Mouse (Mus musculus) cerebellum, adult 11-12 months (tissue): Measurements from ENCODE around the gene Tbc1d14.

ENCODE experiments used
- DNase-seq: peaks from one replicate; pipeline ENCODE4 v3.0.0; 2022

The Tbc1d14 gene

DNA sequence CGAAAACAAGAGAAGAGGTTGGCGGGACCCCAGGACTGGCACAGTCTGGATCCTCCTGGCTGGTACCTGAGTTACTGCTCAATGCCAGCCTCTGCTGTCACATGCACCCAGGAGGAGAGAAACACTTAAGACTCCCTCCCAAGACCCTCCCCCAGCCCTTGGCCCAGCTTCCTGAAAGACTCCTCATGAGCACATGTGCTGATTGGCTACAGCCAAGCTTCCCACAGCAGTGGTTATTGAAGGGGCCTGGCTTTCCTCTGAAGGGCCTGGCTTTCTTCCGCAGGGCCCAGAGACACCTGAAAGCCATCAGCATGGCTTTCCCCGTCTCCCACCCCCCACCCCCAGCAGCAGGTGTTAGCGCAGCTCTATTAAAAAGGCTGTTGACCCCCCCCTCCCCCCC lies at the start of gene Tbc1d14:
Gene Tbc1d14 (minus strand): TSS at position 101 of the 400 bp plus-strand sequence.
- DNase-seq = no peak

GRCm38 (mm10) chr5:36625612-36626011 lies 32.5 kb upstream of the Tbc1d14 start:
- no peak for DNase-seq

GRCm38 (mm10) chr5:36623670-36624069 lies 30.6 kb upstream of the Tbc1d14 start:
- no peak for DNase-seq

DNA sequence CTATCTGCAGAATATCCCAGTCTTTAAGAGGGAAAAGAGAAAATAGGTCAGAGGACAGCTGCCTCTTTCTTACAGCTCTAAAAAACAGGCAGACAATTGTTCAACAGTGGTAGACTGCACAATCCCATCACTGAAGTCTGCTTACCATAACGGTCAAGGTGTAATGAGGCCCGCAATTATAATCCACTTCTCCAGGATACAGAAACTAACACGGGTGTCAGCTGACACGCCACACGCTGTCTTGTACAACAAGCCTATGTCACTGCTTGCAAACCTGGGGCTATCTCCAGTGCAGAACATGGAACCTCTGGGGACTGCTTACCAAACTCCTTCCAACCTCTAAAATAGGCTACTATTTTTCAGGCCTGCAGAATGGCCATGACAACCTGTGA lies 28.0 kb upstream of the Tbc1d14 start:
- no peak for DNase-seq

GRCm38 (mm10) chr5:36620409-36621057 lies 27.5 kb upstream of the Tbc1d14 start:
- DNase-seq = no peak

DNA sequence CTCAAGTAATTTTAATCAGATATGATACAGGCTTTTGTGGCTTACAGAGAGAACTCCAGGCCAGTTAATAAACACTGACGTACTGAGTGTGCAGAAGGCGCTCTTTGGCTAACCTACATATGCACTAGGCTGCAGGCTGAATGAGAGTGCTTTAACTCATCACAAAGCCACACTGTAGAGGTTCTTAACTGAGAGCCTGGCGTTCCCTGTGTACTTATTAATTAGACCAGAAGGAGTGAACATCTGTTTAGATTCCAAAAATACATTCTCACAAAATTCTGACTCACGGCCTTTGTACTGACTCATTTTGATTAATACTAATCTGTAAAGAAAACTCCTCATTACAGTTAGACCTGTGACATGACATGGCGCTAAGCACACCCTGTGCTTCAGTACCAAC lies 25.8 kb upstream of the Tbc1d14 start:
- DNase-seq = no peak

DNA sequence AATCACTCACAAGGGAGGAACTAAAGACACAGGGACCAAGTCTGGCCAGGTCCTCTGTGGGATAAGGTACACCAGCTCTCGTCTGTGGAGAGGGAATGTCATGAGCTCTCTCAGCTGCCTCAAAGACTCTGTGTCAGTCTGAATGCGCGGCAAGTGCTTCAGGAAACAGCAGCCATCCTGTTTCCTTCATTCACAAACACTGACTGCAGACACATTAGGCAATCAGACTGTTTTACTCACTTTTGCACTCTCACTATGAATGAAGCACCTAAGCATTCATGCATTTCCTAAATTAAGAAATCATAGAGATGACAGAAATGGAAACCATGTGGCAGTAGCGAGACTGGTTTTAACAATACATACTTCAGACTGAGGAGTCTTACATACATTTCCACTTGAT lies 25.3 kb upstream of the Tbc1d14 start:
- no peak for DNase-seq

- DNase-seq = no peak
These were observed 21.0 kb upstream of the Tbc1d14 start for GRCm38 (mm10) chr5:36614124-36614523.

DNA sequence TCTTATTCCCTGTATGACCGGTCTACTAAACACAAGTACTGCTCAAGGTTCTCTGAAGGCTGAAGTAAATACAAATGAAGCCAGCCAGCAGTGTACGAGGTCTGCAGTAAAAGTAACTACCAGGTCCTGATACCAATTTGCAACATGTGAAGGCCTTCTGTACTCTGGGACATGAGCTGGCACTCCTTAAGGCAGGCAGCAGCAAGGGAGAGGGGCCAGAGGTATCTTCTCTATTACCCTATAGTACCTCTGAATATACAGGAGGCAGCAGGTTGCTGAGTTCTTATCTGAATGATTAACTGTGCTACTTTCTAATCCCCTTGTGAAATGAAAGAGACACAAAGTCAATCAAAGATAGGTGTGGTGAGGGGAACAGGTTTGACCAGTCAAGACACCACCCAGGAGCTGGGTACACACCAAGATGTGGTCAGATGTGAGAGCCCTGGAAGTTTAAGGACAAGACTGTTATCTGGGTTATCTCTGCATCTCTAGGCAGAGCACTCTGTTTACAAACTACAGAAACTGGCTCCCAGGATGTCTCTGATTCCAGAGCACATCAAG lies 15.9 kb upstream of the Tbc1d14 start:
- DNase-seq = no peak

GRCm38 (mm10) chr5:36603031-36603430 lies 10.0 kb upstream of the Tbc1d14 start:
- peak; percentile 46 for DNase-seq

- DNase-seq = no peak
These were observed 9.0 kb upstream of the Tbc1d14 start for GRCm38 (mm10) chr5:36602028-36602427.

DNA sequence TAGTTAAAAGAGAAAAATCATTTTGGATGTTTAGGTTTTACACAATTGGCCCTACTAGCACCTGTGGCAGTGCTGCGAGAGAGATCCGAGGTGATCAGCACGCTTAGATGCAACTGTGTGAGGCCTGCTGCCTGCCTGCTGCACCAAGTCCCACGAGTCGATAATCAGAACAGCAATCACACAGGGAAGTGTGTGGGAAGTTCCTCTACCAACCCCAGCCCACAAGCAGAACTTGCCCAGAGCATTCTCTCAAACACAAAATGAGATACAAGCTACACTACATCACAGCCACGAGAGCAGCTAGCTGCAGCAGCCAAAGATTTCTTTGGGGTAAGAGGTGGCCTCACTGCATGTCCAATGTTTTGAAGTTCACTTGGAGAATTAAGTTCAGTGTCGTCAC lies 8.4 kb upstream of the Tbc1d14 start:
- no peak for DNase-seq

DNA sequence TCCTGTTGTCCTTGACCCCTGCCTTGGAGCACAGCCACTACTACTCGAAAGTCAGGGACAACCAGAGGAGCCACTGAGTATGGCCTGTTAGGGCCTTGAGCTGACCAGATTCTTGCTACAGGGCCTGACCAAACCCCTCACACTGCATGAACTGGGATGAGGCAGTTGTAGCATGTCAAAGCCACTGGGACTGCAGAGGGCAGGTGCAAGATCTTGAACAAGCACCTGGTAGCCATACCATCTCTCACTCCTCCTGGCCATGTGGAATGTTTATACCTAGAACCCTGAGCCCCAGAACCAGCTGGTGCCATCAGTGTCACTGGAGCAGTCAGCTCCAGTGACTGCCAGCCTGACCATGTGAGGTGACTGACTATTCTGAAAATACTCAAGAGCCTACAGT lies 5.8 kb upstream of the Tbc1d14 start:
- no peak for DNase-seq

DNA sequence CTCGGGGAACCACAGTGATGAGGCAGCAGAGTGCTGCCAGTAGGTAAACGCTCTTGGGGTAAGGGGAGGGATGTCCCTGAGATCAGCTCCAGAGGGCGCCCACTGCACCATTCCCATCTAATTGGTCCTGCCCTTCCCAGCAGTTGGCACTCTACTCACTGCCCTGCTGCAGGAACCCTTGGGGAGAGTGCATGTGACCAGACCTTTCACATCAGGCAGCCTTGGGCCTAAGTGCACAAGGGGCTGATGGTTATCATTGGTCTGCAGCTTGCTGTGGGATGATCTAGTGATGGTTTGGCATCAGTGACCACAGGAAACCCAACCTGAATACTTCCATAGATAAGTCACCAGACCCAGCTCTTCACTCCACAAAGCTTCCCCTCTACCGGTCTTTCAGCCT lies 4.6 kb upstream of the Tbc1d14 start:
- no peak for DNase-seq

DNA sequence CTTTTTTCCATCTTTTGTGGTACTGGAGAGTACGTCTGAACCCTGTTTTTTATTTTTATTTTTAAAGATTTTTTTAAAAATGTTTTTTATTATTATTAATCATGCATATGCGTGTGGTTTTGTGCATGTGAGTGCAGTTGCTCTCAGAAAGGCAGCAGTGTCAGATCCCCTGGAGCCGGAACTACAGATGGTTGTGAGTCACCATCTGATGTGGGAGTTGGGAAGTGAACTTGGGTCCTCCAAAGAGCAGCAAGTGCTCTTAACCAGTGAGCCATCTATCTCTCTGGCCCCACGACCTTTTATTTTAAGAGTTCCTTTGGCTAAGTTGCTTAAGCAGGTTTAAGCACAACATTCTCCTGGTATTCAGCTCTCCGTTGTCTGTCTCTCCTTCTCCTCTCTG lies 3.1 kb upstream of the Tbc1d14 start:
- no peak for DNase-seq

DNA sequence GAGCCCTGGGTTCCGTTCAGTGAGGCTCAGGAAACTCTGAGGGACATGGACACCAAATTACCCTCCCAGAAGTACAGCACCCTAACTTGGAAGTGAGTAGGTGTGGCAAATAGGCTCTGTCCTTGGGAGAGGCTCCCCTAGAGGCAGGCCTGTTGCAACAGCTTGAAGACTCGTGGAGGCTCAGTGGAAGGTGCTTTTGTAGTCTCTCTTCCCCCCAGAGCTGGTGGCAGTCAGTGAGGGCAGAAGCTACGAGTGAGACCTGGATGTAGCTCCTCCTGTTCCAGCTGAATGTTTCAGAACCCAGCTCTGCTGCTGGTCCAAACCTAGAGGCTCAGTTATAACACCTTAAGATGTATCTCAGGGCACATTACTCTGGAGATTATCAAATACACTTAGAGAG lies 2.0 kb upstream of the Tbc1d14 start:
- no peak for DNase-seq

DNA sequence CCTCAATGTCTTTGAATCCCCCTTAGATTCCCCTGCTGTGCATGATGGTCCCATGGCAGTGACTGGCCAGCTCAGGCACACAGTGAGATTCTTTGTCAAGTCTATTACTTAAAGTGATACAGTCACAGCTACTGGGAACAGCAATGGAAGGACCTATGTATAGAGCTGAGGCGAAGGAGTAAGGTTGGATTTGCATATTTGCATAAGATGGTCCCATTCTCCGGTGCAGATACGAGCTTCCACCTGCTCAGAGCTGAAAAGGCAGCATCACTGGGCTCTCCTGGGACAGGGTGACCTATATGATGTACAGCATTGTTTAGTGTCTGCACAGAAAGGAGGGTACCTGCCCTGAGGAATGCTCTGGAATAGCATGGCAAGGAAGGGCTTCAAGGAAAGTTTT lies 1.3 kb upstream of the Tbc1d14 start:
- no peak for DNase-seq

GRCm38 (mm10) chr5:36590499-36590920 lies 2.6 kb downstream of the Tbc1d14 start:
- DNase-seq = no peak

DNA sequence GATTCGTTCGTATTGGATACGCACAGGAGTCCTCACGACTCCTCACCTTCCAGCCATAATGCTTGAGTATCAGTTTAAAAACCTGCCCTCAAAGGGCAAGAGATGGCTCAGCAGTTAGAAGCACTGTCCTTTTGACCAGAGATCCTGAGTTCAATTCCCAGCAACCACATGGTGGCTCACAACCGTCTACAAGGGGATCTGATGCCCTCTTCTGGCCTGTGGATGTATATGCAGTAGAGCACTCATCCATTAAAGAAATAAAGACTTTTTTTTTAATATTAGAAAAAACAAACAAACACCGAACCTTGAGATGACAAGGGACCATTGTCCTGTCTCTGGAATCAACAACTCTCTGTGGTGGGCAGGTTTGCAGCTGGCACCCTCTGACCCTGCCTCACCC lies 8.8 kb downstream of the Tbc1d14 start:
- no peak for DNase-seq

GRCm38 (mm10) chr5:36581924-36582642 lies 11.0 kb downstream of the Tbc1d14 start:
- peak; percentile 99 for DNase-seq

DNA sequence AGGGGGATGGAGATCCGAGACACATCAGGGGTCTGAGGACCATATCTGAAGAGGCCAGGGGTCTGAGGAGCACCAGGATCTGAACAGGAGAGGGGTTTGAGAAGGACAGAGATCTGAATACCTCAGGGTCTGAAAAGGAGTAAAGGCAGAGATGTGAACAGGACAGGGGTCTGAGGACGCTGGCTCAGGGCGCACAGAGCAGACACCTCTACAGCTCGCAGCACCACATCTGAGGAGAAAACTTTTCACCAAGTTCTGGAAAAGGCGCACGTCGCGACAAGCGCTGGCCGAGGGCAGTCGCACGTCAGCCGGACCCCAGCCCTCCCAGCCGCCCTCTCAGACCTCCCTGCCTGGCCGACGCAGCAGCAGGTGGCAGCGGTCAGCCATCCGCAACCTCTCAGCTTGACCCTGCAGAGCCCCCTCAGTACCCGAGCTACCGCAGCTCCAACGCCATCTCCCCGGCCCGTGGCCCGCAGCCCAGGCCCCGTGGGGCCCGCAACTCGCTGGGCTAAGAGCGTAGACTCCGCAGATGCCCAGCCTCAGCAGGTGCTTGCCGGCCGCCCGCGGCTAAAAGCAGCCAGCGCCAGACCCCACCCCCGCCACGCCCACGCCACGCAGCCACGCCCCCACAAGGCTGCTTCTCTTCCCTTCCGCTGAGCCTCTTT lies 11.7 kb downstream of the Tbc1d14 start:
- no peak for DNase-seq

GRCm38 (mm10) chr5:36579967-36580366 lies 13.1 kb downstream of the Tbc1d14 start:
- DNase-seq = no peak

DNA sequence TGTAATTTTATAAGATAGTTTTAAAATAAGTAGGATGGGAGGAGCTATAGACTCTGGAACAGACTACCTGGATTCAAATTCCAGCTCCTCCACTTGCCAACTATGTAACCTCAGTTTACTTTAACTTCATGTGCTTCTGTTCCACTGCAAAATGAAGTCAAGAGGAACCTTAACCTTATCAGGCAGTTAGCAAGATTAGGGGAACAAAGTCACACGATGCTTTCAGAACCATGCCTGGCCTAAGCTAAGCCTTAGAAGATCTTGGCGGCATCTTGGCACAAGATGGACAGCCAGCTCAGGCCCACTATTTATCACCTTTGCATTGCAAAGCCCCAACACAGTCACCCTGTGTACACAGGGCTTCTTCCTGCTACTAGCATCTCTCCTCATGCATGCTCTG lies 14.1 kb downstream of the Tbc1d14 start:
- DNase-seq = no peak

- no peak for DNase-seq
These were observed 16.6 kb downstream of the Tbc1d14 start for GRCm38 (mm10) chr5:36576457-36576856.
